Mouse (Mus musculus): Measurements from ENCODE around the gene Agpat3. TPM values are rescaled to one million over a fixed set of nuclear protein-coding genes. Genes with fewer than 3 reads are reported as not detected.
"Not testable (repeated sequence)": the region's sequence is repeated elsewhere in the genome, so short reads cannot be mapped to it uniquely, and the experiment has no call there.

Gene Agpat3
- polyA plus RNA-seq, 1 experiment from 2014 or later, result 69.9 TPM

DNA sequence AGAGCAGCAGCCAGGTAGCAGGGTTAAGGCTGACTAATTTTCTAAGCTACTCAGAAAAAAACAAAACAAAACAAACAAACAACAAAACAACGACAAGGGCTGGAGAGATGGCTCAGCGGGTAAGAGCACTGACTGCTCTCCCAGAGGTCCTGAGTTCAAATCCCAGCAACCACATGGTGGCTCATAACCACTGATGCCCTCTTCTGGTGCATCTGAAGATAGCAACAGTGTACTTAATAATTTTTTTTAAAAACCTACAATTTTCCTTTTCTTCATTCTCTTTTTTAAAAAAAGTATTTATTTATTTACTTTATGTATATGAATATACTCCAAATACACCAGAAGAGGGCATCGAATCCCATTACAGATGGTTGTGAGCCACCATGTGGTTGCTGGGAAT, 6.7 kb upstream of the Agpat3 start:
- 90% methylated on average over 3 of the region's 3 CpGs for WGBS
- not testable (repeated sequence) for ATAC-seq (ENCODE audit: low FRiP score, low TSS enrichment); H3K36me3 ChIP-seq (ENCODE audit: control insufficient read depth, insufficient read depth, low read length); H3K9ac ChIP-seq (ENCODE audit: low read length); DNase-seq (ENCODE audit: low spot score); H3K9me3 ChIP-seq (ENCODE audit: control insufficient read depth, low read length); H3K27ac ChIP-seq (replicated peaks); H3K4me1 ChIP-seq (replicated peaks; ENCODE audit: control insufficient read depth, insufficient read depth); H3K27me3 ChIP-seq (ENCODE audit: control insufficient read depth, insufficient read depth, low read length); H3K4me3 ChIP-seq (ENCODE audit: low read depth, low read length); H3K4me2 ChIP-seq (replicated peaks; ENCODE audit: low read depth)
- peak; percentile 41; the same call in 1 of the 2 replicates for TF ChIP-seq CTCF (IDR thresholded peaks at IDR 0.05; ENCODE audit: low read depth)

DNA sequence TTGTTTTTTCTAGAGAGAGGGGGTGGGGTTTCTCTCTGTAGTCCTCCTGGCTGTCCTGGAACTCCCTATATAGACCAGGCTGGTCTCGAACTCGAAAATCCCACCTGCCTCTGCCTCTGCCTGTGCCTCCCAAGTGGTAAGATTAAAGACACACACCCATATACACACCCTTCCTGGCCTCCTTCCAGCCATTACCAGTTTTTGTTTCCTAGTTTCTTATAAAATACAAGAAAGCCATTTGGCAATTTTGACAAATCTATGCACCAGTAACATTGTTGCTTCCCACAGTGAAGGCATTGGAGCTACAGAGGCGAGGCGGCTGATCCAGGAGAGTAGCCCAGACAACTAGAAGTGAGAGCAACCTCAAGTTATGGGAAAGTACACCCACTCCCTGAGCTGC, 6.0 kb upstream of the Agpat3 start:
- Histone ChIP-seq H3K36me3 (ENCODE audit: control insufficient read depth, insufficient read depth, low read length) (no peaks in the 10 kb centered on the region), H3K4me1 (replicated peaks; ENCODE audit: control insufficient read depth, insufficient read depth) (no peaks in the 10 kb centered on the region), H3K4me2 (replicated peaks; ENCODE audit: low read depth) (no peak overlapping the region), H3K9ac (ENCODE audit: low read length) (no peak overlapping the region), H3K4me3 (ENCODE audit: low read depth, low read length) (no peak overlapping the region), H3K27ac (replicated peaks) (no peak overlapping the region), H3K27me3 (ENCODE audit: control insufficient read depth, insufficient read depth, low read length) (no peaks in the 10 kb centered on the region), H3K9me3 (ENCODE audit: control insufficient read depth, low read length) (no peaks in the 10 kb centered on the region)
- ATAC-seq (ENCODE audit: low FRiP score, low TSS enrichment) (no peak), DNase-seq (ENCODE audit: low spot score) (no peak)
- TF ChIP-seq CTCF (IDR thresholded peaks at IDR 0.05; ENCODE audit: low read depth) (no peak), EP300 (optimal IDR thresholded peaks at IDR 0.05) (no peak)
- 79% methylated on average over 4 of the region's 4 CpGs for WGBS

- DNase-seq (ENCODE audit: low spot score) (no peak), ATAC-seq (ENCODE audit: low FRiP score, low TSS enrichment) (no peak)
- Histone ChIP-seq H3K9me3 (ENCODE audit: control insufficient read depth, low read length) (no peaks in the 10 kb centered on the region), H3K36me3 (ENCODE audit: control insufficient read depth, insufficient read depth, low read length) (no peaks in the 10 kb centered on the region), H3K27me3 (ENCODE audit: control insufficient read depth, insufficient read depth, low read length) (no peaks in the 10 kb centered on the region), H3K4me2 (replicated peaks; ENCODE audit: low read depth) (no peak overlapping the region), H3K9ac (ENCODE audit: low read length) (no peak overlapping the region), H3K4me3 (ENCODE audit: low read depth, low read length) (no peak overlapping the region), H3K4me1 (replicated peaks; ENCODE audit: control insufficient read depth, insufficient read depth) (no peaks in the 10 kb centered on the region), H3K27ac (replicated peaks) (no peak overlapping the region)
- WGBS, result 91% methylated on average over 5 of the region's 5 CpGs
- no peak for TF ChIP-seq EP300 (optimal IDR thresholded peaks at IDR 0.05)
Observed at GRCm38 (mm10) chr10:78357742-78358141, 5.5 kb upstream of the Agpat3 start.

- Histone ChIP-seq H3K27me3 (ENCODE audit: control insufficient read depth, insufficient read depth, low read length) (no peaks in the 10 kb centered on the region), H3K27ac (replicated peaks) (no peak overlapping the region), H3K9me3 (ENCODE audit: control insufficient read depth, low read length) (no peaks in the 10 kb centered on the region), H3K4me1 (replicated peaks; ENCODE audit: control insufficient read depth, insufficient read depth) (no peaks in the 10 kb centered on the region), H3K9ac (ENCODE audit: low read length) (no peak overlapping the region), H3K36me3 (ENCODE audit: control insufficient read depth, insufficient read depth, low read length) (no peaks in the 10 kb centered on the region), H3K4me3 (ENCODE audit: low read depth, low read length) (no peak overlapping the region), H3K4me2 (replicated peaks; ENCODE audit: low read depth) (no peak overlapping the region)
- WGBS, result 71% methylated on average over 1 of the region's 1 CpGs
- DNase-seq (ENCODE audit: low spot score), result no peak
- no peak for ATAC-seq (ENCODE audit: low FRiP score, low TSS enrichment)
- TF ChIP-seq EP300 (optimal IDR thresholded peaks at IDR 0.05) (no peak), CTCF (IDR thresholded peaks at IDR 0.05; ENCODE audit: low read depth) (no peak)
Observed at GRCm38 (mm10) chr10:78355931-78356593, 3.8 kb upstream of the Agpat3 start.

GRCm38 (mm10) chr10:78353196-78353595, 907 bp upstream of the Agpat3 start:
- ATAC-seq (ENCODE audit: low FRiP score, low TSS enrichment), result no peak
- Histone ChIP-seq H3K4me1 (replicated peaks; ENCODE audit: control insufficient read depth, insufficient read depth) (0 out of 2 replicates have a peak, but pooled peaks cover 2% of the 10 kb centered on the region), H3K4me2 (replicated peaks; ENCODE audit: low read depth) (no peak overlapping the region), H3K9ac (ENCODE audit: low read length) (no peak overlapping the region), H3K9me3 (ENCODE audit: control insufficient read depth, low read length) (no peaks in the 10 kb centered on the region), H3K27me3 (ENCODE audit: control insufficient read depth, insufficient read depth, low read length) (no peaks in the 10 kb centered on the region), H3K27ac (replicated peaks) (peak overlapping the region; percentile 63; the same call in 1 of the 2 replicates), H3K36me3 (ENCODE audit: control insufficient read depth, insufficient read depth, low read length) (no peaks in the 10 kb centered on the region; the same call in 1 of the 2 replicates), H3K4me3 (ENCODE audit: low read depth, low read length) (no peak overlapping the region)
- 70% methylated on average over 4 of the region's 4 CpGs for WGBS
- TF ChIP-seq EP300 (optimal IDR thresholded peaks at IDR 0.05), result no peak
- TF ChIP-seq CTCF (IDR thresholded peaks at IDR 0.05; ENCODE audit: low read depth), result no peak
- DNase-seq (ENCODE audit: low spot score), result no peak

DNA sequence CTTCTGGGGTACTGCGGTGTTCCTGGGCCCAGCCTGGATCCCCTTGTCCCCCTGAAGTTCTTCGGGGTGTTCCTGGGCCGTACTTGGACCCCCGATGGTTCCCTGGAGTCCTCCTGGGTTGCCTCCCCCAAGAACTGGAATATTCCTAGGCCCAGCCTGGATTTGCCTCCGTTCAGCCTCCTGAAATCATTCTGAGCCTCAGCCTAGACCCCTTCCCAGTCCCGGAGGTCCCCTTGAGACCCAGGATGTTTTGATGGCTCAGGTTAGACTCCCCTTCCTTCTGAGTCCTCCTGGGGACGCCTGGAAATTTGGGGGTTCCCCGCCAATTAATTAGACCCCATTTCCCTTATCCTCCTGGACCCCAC, 359 bp upstream of the Agpat3 start:
- WGBS, result 25% methylated on average over 8 of the region's 8 CpGs
- H3K9ac ChIP-seq (ENCODE audit: low read length), result peak overlapping the region; percentile 97
- peak; percentile 9; the same call in 1 of the 2 replicates for ATAC-seq (ENCODE audit: low FRiP score, low TSS enrichment)
- H3K4me3 ChIP-seq (ENCODE audit: low read depth, low read length), result peak overlapping the region; percentile 95
- DNase-seq (ENCODE audit: low spot score), result no peak
- no peaks in the 10 kb centered on the region for H3K9me3 ChIP-seq (ENCODE audit: control insufficient read depth, low read length)
- no peaks in the 10 kb centered on the region for H3K27me3 ChIP-seq (ENCODE audit: control insufficient read depth, insufficient read depth, low read length)
- TF ChIP-seq EP300 (optimal IDR thresholded peaks at IDR 0.05), result no peak
- TF ChIP-seq CTCF (IDR thresholded peaks at IDR 0.05; ENCODE audit: low read depth), result no peak
- no peaks in the 10 kb centered on the region; the same call in 1 of the 2 replicates for H3K36me3 ChIP-seq (ENCODE audit: control insufficient read depth, insufficient read depth, low read length)
- H3K4me2 ChIP-seq (replicated peaks; ENCODE audit: low read depth), result peak overlapping the region; percentile 93
- H3K4me1 ChIP-seq (replicated peaks; ENCODE audit: control insufficient read depth, insufficient read depth), result 0 out of 2 replicates have a peak, but pooled peaks cover 2% of the 10 kb centered on the region
- peak overlapping the region; percentile 87 for H3K27ac ChIP-seq (replicated peaks)
